Mouse (Mus musculus) lung, postnatal 36 days (tissue): ENCODE data around the gene Adnp.

Experiments
- DNase-seq: peaks from one replicate; pipeline ENCODE4 v3.0.0; 2022; ENCODE audit warnings: mixed read lengths

Gene Adnp

GRCm38 (mm10) chr2:168155666-168156065 is 51.2 kb downstream of the Adnp start:
- DNase-seq = no peak

DNA sequence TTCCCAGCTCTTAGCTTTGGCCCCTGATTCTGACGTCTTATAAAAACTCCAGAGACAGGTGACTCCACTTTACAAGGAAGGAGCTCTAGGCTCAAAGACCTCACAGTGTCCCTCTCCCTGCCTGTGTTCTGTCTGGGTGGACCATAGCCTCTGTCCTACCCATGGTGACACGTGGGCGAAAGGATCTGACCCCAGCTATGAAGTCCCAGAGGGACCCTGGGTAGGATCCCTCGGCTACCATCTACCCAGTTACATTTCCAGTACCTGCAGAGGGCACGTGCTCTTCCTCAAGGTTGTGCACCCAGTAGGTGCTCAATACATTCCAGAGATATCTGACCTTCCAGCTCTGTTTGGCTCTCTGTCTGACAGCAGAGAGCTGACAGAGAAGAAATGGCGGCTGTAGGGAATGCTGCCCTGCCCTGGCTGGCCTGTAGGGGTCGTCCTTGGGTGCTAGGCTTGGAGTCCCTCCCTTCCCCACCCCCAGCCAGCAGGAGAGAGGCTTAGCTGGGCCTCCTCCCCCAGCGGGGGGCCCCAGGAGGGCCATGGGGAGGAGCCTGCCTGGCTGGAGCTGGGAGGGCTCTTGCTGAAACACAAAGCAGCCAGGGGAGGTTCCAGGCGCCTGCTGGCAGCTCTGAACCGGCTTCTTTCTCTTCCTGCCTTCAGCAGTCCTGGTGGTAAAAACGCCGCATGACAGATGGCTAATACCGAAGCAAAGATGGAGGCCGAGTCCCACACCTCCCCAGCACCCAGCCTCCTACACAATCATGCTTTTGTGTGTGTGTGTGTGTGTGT is 52.6 kb downstream of the Adnp start:
- peak; percentile 91 for DNase-seq

DNA sequence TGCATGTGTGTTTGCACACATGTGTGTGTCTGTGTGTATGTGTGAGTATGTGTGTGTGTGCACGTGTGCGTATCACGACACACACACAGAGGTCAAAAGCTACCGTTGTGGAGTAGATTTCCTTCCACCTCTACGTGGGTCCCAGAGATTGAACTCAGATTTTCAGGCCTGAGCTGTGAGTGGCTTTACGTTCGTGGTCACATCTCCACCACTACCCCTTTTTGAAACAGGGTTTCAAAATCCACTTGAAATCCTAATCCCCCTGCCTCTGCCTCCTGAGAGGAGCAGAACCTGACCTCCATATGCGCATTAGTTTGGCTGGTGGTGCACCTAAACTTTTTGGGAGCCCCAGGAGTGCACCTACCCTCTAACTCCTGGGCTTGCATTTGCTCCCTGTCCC is 57.7 kb downstream of the Adnp start:
- DNase-seq = no peak

GRCm38 (mm10) chr2:168147722-168148432 is 59.0 kb downstream of the Adnp start:
- DNase-seq = no peak

- no peak for DNase-seq
These were observed 61.5 kb downstream of the Adnp start for GRCm38 (mm10) chr2:168145437-168145836.

DNA sequence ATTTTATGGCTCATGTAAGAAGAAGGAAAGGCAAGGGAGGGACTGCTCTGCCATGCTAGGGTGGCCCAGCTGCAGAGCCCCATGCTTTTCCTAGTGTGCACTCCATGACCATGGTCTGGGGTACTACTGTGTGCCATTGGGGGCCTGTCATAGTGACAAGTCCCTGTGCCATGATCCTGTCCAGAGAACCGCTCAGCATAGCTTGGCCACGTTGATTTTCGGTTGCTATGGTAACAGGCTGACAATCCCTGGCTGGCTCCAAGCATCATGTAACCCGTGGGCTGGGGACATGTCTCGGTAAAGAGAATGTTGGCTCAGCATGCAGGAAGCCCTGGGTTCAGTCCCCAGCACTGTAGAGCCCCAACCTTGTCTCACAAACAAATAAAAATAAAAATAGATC is 63.1 kb downstream of the Adnp start:
- DNase-seq = no peak

DNA sequence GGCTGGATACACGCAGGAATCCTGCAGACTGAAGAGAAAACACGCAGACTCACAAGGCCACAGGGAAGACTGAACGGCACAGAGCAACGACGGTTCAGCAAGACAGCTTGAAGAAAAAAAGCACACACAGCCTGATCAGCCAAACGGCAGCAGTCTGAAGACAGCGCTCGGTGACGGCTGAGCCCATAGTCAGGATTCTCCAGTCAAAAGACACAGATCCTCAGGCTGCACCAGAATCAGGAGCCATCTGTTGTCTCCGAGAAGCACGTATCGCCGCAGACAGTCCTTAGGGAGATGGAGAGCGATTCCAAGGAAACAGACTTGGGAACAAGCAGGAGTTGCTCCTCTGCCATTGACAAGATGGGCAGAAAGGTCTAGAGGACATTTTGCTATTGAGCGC is 69.8 kb downstream of the Adnp start:
- no peak for DNase-seq
